Mouse (Mus musculus): ENCODE data around the gene St6galnac6. TPM values are rescaled to one million over a fixed set of nuclear protein-coding genes. Genes with fewer than 3 reads are reported as not detected.
A peak's percentile ranks its signal among the peaks of the same experiment; 100 is the strongest.

St6galnac6 gene
- polyA plus RNA-seq, 1 experiment: 22.3 TPM

DNA sequence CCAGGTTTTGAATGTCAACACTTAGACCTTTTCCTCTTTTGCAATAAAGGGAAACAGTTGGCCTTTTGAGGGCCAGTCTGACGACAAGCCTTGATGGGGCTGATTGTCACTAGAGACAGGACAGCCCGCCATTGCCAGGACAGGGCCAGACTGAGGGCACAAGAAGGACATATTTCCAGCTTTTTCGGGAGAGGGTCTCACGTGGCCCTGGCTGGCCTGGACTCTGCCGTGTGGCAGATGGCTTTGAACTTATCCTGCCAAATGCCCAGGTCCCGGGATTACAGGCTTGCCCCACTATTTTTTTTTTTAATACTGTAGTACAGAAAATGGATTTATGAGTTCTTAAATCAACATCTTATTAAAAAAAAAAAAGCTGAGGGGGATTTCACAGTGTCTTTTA, 8.3 kb upstream of the St6galnac6 start:
- Histone ChIP-seq H3K36me3 (ENCODE audit: control insufficient read depth, insufficient read depth, low read length) (peaks cover 25% of the 10 kb centered on the region), H3K27ac (ENCODE audit: insufficient read depth, low read length) (no peak overlapping the region), H3K27me3 (ENCODE audit: control insufficient read depth, insufficient read depth, low read length) (no peaks in the 10 kb centered on the region), H3K4me3 (ENCODE audit: extremely low read depth, insufficient read depth, insufficient read length) (no peak overlapping the region), H3K4me1 (ENCODE audit: control insufficient read depth, insufficient read depth, insufficient read length) (peaks cover 10% of the 10 kb centered on the region)
- TF ChIP-seq CTCF (IDR thresholded peaks at IDR 0.05; ENCODE audit: extremely low read depth, insufficient read depth, insufficient read length, insufficient replicate concordance) (no peak), POLR2A (IDR thresholded peaks at IDR 0.05; ENCODE audit: low read depth, low read length) (no peak)
- WGBS: 85% methylated on average over 6 of the region's 6 CpGs
- DNase-seq (ENCODE audit: low read depth in 1 of 2, low spot score in 2 of 2): no peak

DNA sequence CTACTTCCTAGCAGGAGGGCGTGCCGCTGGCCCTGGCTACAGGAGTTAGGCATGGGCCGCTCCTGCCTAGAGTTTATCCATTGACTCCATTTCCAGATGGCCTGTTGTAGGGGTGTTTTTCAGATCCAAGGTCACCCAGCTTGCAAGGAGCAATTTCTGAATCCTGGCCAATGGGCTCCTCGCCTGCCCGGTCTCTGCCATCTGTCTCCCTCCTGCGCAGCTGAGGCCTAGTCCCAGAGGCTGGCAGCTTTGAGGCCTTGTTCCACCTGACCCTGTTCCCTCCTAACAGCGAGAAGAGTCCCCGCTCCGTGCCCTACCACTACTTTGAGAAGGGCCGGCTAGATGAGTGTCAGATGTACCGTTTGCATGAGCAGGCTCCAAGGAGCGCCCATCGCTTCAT, 2.8 kb upstream of the St6galnac6 start:
- TF ChIP-seq POLR2A (IDR thresholded peaks at IDR 0.05; ENCODE audit: low read depth, low read length) (no peak), CTCF (IDR thresholded peaks at IDR 0.05; ENCODE audit: extremely low read depth, insufficient read depth, insufficient read length, insufficient replicate concordance) (no peak)
- no peak overlapping the region for H3K4me3 ChIP-seq (ENCODE audit: extremely low read depth, insufficient read depth, insufficient read length)
- 95% methylated on average over 13 of the region's 13 CpGs for WGBS
- no peak for DNase-seq (ENCODE audit: low read depth in 1 of 2, low spot score in 2 of 2)
- peaks cover 4% of the 10 kb centered on the region; the same call in 1 of the 2 replicates for H3K4me1 ChIP-seq (ENCODE audit: control insufficient read depth, insufficient read depth, insufficient read length)
- peaks cover 26% of the 10 kb centered on the region for H3K36me3 ChIP-seq (ENCODE audit: control insufficient read depth, insufficient read depth, low read length)
- no peaks in the 10 kb centered on the region for H3K27me3 ChIP-seq (ENCODE audit: control insufficient read depth, insufficient read depth, low read length)
- H3K27ac ChIP-seq (ENCODE audit: insufficient read depth, low read length): no peak overlapping the region

DNA sequence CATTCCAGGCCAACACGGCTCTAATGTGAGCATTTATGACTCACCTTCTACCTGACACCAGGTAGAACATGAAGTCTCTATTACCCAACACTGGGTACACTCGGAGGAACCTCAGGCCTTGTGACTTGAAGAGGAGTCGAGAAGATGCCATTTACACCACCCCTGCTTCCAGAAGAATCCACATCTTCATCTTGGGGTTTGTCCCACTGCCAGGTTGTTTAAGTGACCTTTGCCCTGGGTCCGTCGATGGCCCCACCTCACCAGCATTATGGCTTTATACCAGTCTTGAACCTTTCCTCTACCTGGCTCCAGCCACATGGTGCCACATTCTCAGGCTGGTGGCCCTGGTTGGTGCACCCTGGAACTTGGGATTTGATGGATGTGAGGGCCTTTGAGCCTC, 2.3 kb upstream of the St6galnac6 start:
- Histone ChIP-seq H3K27ac (ENCODE audit: insufficient read depth, low read length) (no peak overlapping the region), H3K27me3 (ENCODE audit: control insufficient read depth, insufficient read depth, low read length) (no peaks in the 10 kb centered on the region), H3K36me3 (ENCODE audit: control insufficient read depth, insufficient read depth, low read length) (peaks cover 26% of the 10 kb centered on the region), H3K4me3 (ENCODE audit: extremely low read depth, insufficient read depth, insufficient read length) (no peak overlapping the region), H3K4me1 (ENCODE audit: control insufficient read depth, insufficient read depth, insufficient read length) (peaks cover 4% of the 10 kb centered on the region; the same call in 1 of the 2 replicates)
- DNase-seq (ENCODE audit: low read depth in 1 of 2, low spot score in 2 of 2): no peak
- TF ChIP-seq POLR2A (IDR thresholded peaks at IDR 0.05; ENCODE audit: low read depth, low read length) (no peak), CTCF (IDR thresholded peaks at IDR 0.05; ENCODE audit: extremely low read depth, insufficient read depth, insufficient read length, insufficient replicate concordance) (no peak)
- 93% methylated on average over 5 of the region's 5 CpGs for WGBS

DNA sequence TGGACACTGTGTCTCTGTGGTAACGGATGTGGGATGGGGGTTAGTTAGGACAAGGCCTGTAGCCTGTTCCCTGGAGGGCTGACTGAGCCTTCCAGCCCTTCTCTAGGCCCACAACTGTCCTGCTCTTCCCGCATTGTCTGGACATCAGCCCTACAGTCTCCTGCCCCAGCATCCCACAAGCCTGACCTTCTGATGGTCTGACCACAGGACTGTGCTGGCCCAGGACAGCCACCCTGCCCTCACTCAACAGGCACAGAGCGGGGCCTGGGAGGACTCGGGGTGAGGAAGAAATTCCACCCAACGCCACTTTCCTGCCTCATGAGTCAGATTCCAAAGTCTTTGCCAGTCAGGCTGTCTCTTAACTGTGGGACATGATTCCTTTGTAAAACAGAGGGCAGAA, 1.8 kb upstream of the St6galnac6 start:
- Histone ChIP-seq H3K4me1 (ENCODE audit: control insufficient read depth, insufficient read depth, insufficient read length) (peaks cover 4% of the 10 kb centered on the region; the same call in 1 of the 2 replicates), H3K27me3 (ENCODE audit: control insufficient read depth, insufficient read depth, low read length) (no peaks in the 10 kb centered on the region), H3K4me3 (ENCODE audit: extremely low read depth, insufficient read depth, insufficient read length) (no peak overlapping the region), H3K36me3 (ENCODE audit: control insufficient read depth, insufficient read depth, low read length) (peaks cover 23% of the 10 kb centered on the region), H3K27ac (ENCODE audit: insufficient read depth, low read length) (no peak overlapping the region)
- no peak for TF ChIP-seq CTCF (IDR thresholded peaks at IDR 0.05; ENCODE audit: extremely low read depth, insufficient read depth, insufficient read length, insufficient replicate concordance)
- no peak for TF ChIP-seq POLR2A (IDR thresholded peaks at IDR 0.05; ENCODE audit: low read depth, low read length)
- no peak for DNase-seq (ENCODE audit: low read depth in 1 of 2, low spot score in 2 of 2)
- 94% methylated on average over 5 of the region's 5 CpGs for WGBS

DNA sequence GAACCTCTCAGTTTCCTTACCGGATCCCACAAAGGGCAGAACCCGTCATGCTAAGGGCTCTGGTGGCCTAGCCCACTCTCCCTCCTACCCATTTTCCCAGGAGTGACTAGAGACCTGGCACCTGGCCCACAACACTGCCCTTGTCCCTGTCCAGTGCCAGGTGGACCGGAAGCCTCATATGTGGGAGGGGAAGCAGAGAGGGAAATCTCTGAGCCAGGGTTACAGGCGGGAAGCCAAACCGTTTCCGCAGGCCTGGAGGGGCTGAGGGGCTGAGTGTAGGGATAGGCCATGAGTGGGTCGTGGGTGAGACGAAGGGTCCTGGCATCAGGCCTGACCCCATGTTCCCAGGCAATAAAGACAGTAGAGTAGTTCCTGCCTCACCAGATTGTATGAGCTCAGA, 1.0 kb upstream of the St6galnac6 start:
- no peaks in the 10 kb centered on the region for H3K27me3 ChIP-seq (ENCODE audit: control insufficient read depth, insufficient read depth, low read length)
- no peak for DNase-seq (ENCODE audit: low read depth in 1 of 2, low spot score in 2 of 2)
- H3K4me3 ChIP-seq (ENCODE audit: extremely low read depth, insufficient read depth, insufficient read length): no peak overlapping the region
- whole genome bisulfite sequencing: 91% methylated on average over 8 of the region's 8 CpGs
- TF ChIP-seq CTCF (IDR thresholded peaks at IDR 0.05; ENCODE audit: extremely low read depth, insufficient read depth, insufficient read length, insufficient replicate concordance): no peak
- TF ChIP-seq POLR2A (IDR thresholded peaks at IDR 0.05; ENCODE audit: low read depth, low read length): no peak
- peaks cover 23% of the 10 kb centered on the region for H3K36me3 ChIP-seq (ENCODE audit: control insufficient read depth, insufficient read depth, low read length)
- no peak overlapping the region for H3K27ac ChIP-seq (ENCODE audit: insufficient read depth, low read length)
- H3K4me1 ChIP-seq (ENCODE audit: control insufficient read depth, insufficient read depth, insufficient read length): peaks cover 4% of the 10 kb centered on the region; the same call in 1 of the 2 replicates

DNA sequence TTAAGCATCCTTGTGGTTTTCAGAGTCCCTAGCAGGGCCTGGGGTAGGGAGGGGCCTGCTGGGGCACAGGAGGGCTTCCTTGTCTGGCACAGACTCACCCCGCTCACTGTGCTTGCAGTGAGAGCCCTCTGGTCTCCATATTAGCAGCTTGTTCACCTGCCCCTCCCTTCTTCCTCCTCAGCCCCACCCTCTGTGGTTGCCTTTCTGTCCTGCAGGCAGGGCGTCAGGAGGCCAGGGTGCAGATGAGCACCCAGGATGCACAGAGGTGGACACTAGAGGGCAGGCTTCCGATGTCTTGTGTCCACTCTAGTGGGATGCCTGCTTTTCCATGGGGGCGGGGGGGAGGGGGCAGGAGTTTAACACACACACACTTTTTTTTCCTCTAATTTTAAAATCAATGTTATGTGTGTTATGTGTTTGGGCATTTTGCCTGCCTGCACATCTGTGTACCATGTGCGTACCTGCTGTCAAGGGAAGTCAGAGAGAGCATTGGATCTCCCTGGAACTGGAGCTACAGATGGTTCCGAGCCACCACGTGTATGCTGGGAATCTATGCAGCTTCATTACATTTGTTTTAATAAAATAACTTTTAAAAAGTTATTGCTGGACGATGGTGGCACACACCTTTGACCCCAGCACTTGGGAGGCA, 2.0 kb downstream of the St6galnac6 start:
- H3K4me3 ChIP-seq (ENCODE audit: extremely low read depth, insufficient read depth, insufficient read length): no peak overlapping the region
- H3K36me3 ChIP-seq (ENCODE audit: control insufficient read depth, insufficient read depth, low read length): peaks cover 11% of the 10 kb centered on the region
- whole genome bisulfite sequencing: 56% methylated on average over 8 of the region's 8 CpGs
- H3K27ac ChIP-seq (ENCODE audit: insufficient read depth, low read length): no peak overlapping the region
- no peaks in the 10 kb centered on the region for H3K27me3 ChIP-seq (ENCODE audit: control insufficient read depth, insufficient read depth, low read length)
- DNase-seq (ENCODE audit: low read depth in 1 of 2, low spot score in 2 of 2): peak in 1 of 2 experiments; percentile 44
- peaks cover 4% of the 10 kb centered on the region for H3K4me1 ChIP-seq (ENCODE audit: control insufficient read depth, insufficient read depth, insufficient read length)
- TF ChIP-seq CTCF (IDR thresholded peaks at IDR 0.05; ENCODE audit: extremely low read depth, insufficient read depth, insufficient read length, insufficient replicate concordance): peak; percentile 33; the same call in 1 of the 2 replicates
- no peak for TF ChIP-seq POLR2A (IDR thresholded peaks at IDR 0.05; ENCODE audit: low read depth, low read length)

DNA sequence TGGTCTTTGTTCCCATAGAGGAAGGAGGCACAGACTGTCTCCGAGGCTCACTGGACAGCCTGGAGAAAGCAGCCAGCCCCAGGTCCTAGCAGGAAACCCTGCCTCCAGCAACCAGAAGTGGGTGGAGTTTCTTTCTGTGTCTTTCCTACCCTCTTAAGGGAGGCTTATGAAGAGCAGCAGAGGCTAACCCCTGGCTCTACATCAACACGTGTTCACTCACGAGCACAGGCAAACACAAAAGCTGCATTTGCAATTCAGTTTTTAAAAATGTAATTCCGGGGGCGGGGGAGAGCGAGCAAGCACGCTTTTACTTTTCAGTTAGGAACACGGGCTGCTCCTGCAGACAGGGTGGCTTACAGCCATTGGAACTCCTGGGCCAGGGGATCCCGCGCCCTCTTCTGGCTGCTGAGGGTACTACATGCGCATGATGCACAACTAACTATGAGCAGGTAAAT, 3.1 kb downstream of the St6galnac6 start:
- H3K4me3 ChIP-seq (ENCODE audit: extremely low read depth, insufficient read depth, insufficient read length): peak overlapping the region; percentile 16; the same call in 1 of the 2 replicates
- H3K27me3 ChIP-seq (ENCODE audit: control insufficient read depth, insufficient read depth, low read length): no peaks in the 10 kb centered on the region; the same call in 1 of the 2 replicates
- H3K36me3 ChIP-seq (ENCODE audit: control insufficient read depth, insufficient read depth, low read length): peaks cover 3% of the 10 kb centered on the region; the same call in 1 of the 2 replicates
- H3K27ac ChIP-seq (ENCODE audit: insufficient read depth, low read length): no peak overlapping the region
- TF ChIP-seq POLR2A (IDR thresholded peaks at IDR 0.05; ENCODE audit: low read depth, low read length) (no peak), CTCF (IDR thresholded peaks at IDR 0.05; ENCODE audit: extremely low read depth, insufficient read depth, insufficient read length, insufficient replicate concordance) (peak; percentile 84)
- H3K4me1 ChIP-seq (ENCODE audit: control insufficient read depth, insufficient read depth, insufficient read length): peaks cover 4% of the 10 kb centered on the region
- DNase-seq (ENCODE audit: low read depth in 1 of 2, low spot score in 2 of 2): peak in 1 of 2 experiments; percentile 81
- WGBS: under 1% methylated on average over 11 of the region's 11 CpGs

Measured in spleen, adult 2 months (tissue).